Mouse (Mus musculus): Measurements from ENCODE around the gene Snx29.

- no peak for TF ChIP-seq POLR2A (IDR thresholded peaks at IDR 0.05; ENCODE audit: insufficient read depth, low read depth, low read length)
- TF ChIP-seq CTCF (IDR thresholded peaks at IDR 0.05; ENCODE audit: insufficient read depth, low read depth, low read length): no peak
Observed at GRCm38 (mm10) chr16:11785806-11786205, 463.1 kb downstream of the Snx29 start.
